Mouse (Mus musculus): ENCODE measurements at regions not wholly inside any gene's neighbourhood (a gene's known extent, or its start where the extent isn't known, plus 50 kb on each side); places are given as distances from the start of the nearest gene placed in this dataset.

DNA sequence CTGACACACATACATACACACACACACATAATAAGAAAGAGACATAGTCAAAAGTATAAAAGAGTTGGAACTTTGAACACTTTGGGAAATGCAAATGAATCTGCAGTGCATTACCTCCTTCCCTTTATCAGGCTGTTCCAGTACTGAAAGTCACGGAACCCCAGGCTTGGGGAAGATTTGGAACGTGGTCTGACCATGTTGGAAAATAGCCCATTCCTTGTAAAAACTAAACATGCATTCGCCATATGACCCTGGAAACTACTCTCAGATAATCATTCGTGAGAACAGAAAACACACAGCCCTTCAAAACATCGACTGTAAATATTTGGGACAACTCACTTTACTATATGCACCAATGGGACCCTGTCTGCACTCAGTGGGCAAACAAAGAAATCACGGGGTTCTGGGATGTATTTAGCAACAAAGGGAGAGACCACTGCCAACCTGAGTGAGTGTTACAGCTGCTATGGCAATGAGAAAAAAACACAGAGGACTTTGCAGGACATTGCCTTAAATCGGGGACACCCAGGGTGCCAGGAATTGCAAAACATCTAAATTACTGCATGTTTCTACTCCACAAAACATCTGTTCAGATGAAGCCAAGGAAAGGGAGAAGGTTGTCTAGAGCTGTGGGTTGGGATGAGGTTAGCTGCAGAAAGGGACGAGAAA, 238.3 kb downstream of the Abcc12 start:
- H3K4me2 ChIP-seq (ENCODE audit: low read depth) = no peak overlapping the region
- H3K4me3 ChIP-seq (ENCODE audit: low read depth, low read length) = no peak overlapping the region
- WGBS = 76% methylated on average over 8 of the region's 8 CpGs
- H3K27ac ChIP-seq (ENCODE audit: low read depth, low read length) = no peak overlapping the region
- DNase-seq (ENCODE audit: low spot score) (no peak), ATAC-seq (ENCODE audit: insufficient read depth, low FRiP score, low TSS enrichment) (no peak)
- no peaks in the 10 kb centered on the region for H3K36me3 ChIP-seq (ENCODE audit: control insufficient read depth, insufficient read depth, low read length)
- H3K9ac ChIP-seq (ENCODE audit: low read length) = no peak overlapping the region
- no peaks in the 10 kb centered on the region for H3K27me3 ChIP-seq (ENCODE audit: control insufficient read depth, insufficient read depth, low read length)
- no peaks in the 10 kb centered on the region for H3K9me3 ChIP-seq (ENCODE audit: control insufficient read depth, low read length)
- H3K4me1 ChIP-seq (ENCODE audit: control insufficient read depth, insufficient read depth, low read length) = no peaks in the 10 kb centered on the region

DNA sequence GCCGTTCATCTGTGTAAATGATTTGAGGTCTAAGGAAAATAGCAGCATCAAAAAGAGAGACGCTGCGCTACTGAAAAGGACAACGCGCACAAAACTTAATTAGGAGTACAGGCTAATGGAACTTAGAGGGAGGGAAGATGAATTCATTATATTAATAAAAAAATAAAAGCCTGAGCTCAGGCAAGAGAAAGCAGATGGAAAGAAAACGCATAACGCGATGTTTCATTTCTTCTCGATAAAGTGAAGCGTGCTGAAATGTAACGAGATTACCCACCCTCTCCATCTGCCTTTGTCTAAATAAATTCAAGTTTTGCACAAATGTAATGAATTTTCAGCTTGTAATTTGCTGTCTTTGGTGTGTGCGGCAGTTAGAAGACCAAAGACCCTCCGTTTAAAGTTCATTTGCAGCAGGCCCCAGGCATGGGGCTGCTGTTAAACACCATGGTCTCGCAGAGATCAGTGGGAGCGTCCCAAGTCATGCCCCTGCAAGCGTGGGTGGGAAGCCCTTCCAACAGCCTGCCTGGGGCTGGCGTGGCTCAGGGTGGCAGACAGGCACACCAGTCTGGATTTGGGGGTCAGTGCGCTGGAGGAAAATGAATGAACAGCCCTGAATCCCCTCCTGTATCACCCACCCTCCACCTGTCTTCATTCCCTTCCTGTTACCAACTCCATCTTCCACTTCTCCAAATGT, 241.8 kb downstream of the Abcc12 start:
- Histone ChIP-seq H3K4me2 (ENCODE audit: low read depth) (no peak overlapping the region), H3K9me3 (ENCODE audit: control insufficient read depth, low read length) (no peaks in the 10 kb centered on the region), H3K4me1 (ENCODE audit: control insufficient read depth, insufficient read depth, low read length) (no peaks in the 10 kb centered on the region), H3K9ac (ENCODE audit: low read length) (no peak overlapping the region), H3K36me3 (ENCODE audit: control insufficient read depth, insufficient read depth, low read length) (no peaks in the 10 kb centered on the region), H3K27me3 (ENCODE audit: control insufficient read depth, insufficient read depth, low read length) (no peaks in the 10 kb centered on the region), H3K27ac (ENCODE audit: low read depth, low read length) (no peak overlapping the region), H3K4me3 (ENCODE audit: low read depth, low read length) (no peak overlapping the region)
- DNase-seq (ENCODE audit: low spot score) (no peak), ATAC-seq (ENCODE audit: insufficient read depth, low FRiP score, low TSS enrichment) (no peak)
- 88% methylated on average over 18 of the region's 18 CpGs for WGBS

DNA sequence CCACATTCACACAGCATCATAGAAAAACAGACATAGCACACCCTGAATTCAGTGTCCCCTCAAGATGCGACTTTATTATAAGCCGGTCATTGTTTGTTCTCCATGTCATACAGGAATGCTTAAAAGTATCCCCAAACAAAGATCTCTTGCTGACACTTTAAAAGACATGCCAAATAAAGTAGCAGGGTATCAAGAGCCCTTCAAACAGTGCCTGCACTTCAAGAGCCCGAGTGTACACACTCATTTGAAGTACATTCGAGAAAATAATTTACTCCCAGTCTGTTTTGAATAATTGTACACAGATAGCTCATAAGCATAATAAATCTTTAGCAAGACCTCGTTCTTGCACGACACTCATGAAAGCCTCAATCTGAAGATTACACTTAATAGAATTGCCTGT, 249.1 kb downstream of the Abcc12 start:
- H3K9ac ChIP-seq (ENCODE audit: low read length) = no peak overlapping the region
- no peaks in the 10 kb centered on the region for H3K4me1 ChIP-seq (ENCODE audit: control insufficient read depth, insufficient read depth, low read length)
- no peaks in the 10 kb centered on the region for H3K27me3 ChIP-seq (ENCODE audit: control insufficient read depth, insufficient read depth, low read length)
- WGBS = 85% methylated on average over 6 of the region's 6 CpGs
- no peak overlapping the region for H3K27ac ChIP-seq (ENCODE audit: low read depth, low read length)
- no peaks in the 10 kb centered on the region for H3K9me3 ChIP-seq (ENCODE audit: control insufficient read depth, low read length)
- no peaks in the 10 kb centered on the region for H3K36me3 ChIP-seq (ENCODE audit: control insufficient read depth, insufficient read depth, low read length)
- H3K4me2 ChIP-seq (ENCODE audit: low read depth) = no peak overlapping the region
- DNase-seq (ENCODE audit: low spot score) = no peak
- no peak for ATAC-seq (ENCODE audit: insufficient read depth, low FRiP score, low TSS enrichment)
- no peak overlapping the region for H3K4me3 ChIP-seq (ENCODE audit: low read depth, low read length)

DNA sequence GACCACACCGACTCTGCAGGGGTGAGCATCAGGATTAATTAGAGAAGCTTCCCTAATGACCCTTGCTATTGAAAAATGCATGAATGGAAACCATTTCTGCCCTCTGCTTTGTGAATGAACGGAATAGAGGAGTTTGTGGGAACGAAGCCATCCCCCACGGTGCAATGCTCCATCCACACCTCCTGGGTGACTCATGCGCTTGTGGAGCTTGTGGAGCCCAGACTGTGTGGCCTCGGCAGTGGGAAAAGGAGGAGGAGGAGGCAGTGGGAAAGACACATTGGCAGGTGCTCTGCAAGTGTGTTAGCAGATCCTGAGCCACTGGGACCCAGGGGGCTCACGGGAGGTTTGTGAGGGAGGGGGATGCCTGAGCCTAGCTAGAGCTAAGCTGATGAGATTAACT, 251.9 kb downstream of the Abcc12 start:
- DNase-seq (ENCODE audit: low spot score) = peak; percentile 31
- Histone ChIP-seq H3K4me1 (ENCODE audit: control insufficient read depth, insufficient read depth, low read length) (0 out of 2 replicates have a peak, but pooled peaks cover 3% of the 10 kb centered on the region), H3K27me3 (ENCODE audit: control insufficient read depth, insufficient read depth, low read length) (no peaks in the 10 kb centered on the region), H3K36me3 (ENCODE audit: control insufficient read depth, insufficient read depth, low read length) (no peaks in the 10 kb centered on the region), H3K27ac (ENCODE audit: low read depth, low read length) (no peak overlapping the region), H3K9ac (ENCODE audit: low read length) (no peak overlapping the region), H3K4me2 (ENCODE audit: low read depth) (no peak overlapping the region), H3K4me3 (ENCODE audit: low read depth, low read length) (no peak overlapping the region), H3K9me3 (ENCODE audit: control insufficient read depth, low read length) (no peaks in the 10 kb centered on the region)
- WGBS = 49% methylated on average over 7 of the region's 7 CpGs
- no peak for ATAC-seq (ENCODE audit: insufficient read depth, low FRiP score, low TSS enrichment)

DNA sequence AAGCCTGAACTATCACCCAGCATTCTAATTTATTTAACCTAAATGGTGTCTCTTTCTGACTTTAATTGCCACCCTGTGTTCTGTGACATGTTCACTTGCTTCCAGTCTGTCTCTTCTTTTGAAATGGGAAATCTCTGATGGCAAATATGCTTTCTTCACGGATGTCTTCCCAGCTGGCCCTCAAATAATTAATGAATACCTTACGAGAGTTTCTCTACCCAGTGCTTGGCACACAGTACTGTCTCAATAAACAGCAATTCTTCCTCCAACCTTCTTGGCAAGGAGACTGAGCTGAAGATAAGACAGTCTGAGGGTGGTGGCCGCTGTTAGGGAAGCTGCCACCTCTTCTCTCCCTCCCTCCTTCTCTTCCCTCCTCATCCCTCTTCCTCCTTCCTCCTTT, 252.5 kb downstream of the Abcc12 start:
- 82% methylated on average over 3 of the region's 3 CpGs for WGBS
- no peak overlapping the region for H3K4me3 ChIP-seq (ENCODE audit: low read depth, low read length)
- ATAC-seq (ENCODE audit: insufficient read depth, low FRiP score, low TSS enrichment) (no peak), DNase-seq (ENCODE audit: low spot score) (no peak)
- H3K9me3 ChIP-seq (ENCODE audit: control insufficient read depth, low read length) = no peaks in the 10 kb centered on the region
- no peak overlapping the region for H3K4me2 ChIP-seq (ENCODE audit: low read depth)
- no peaks in the 10 kb centered on the region for H3K27me3 ChIP-seq (ENCODE audit: control insufficient read depth, insufficient read depth, low read length)
- H3K4me1 ChIP-seq (ENCODE audit: control insufficient read depth, insufficient read depth, low read length) = 0 out of 2 replicates have a peak, but pooled peaks cover 3% of the 10 kb centered on the region
- H3K27ac ChIP-seq (ENCODE audit: low read depth, low read length) = no peak overlapping the region
- H3K9ac ChIP-seq (ENCODE audit: low read length) = no peak overlapping the region
- H3K36me3 ChIP-seq (ENCODE audit: control insufficient read depth, insufficient read depth, low read length) = no peaks in the 10 kb centered on the region

DNA sequence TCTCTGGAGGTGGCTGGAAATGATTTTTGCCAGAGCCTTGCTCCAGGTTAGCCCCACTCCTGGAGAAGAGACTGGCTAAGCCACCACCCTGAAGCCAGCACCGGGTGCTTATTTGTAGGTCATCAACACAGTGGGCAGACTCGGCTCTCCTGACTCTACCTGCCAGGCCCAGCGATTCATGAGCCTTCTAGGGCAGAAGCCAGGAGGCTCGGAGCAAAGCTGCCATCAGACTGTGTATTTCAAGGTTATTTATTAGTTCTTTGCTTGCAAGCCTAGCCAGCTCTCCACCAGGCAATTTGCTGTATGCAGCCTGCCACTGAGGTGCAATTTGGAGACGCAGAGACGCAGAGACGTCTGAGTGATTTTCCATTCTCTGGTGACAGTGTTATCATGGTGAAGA, 255.4 kb downstream of the Abcc12 start:
- WGBS = 62% methylated on average over 7 of the region's 7 CpGs
- H3K36me3 ChIP-seq (ENCODE audit: control insufficient read depth, insufficient read depth, low read length) = no peaks in the 10 kb centered on the region
- H3K27me3 ChIP-seq (ENCODE audit: control insufficient read depth, insufficient read depth, low read length) = no peaks in the 10 kb centered on the region
- no peak overlapping the region for H3K4me2 ChIP-seq (ENCODE audit: low read depth)
- DNase-seq (ENCODE audit: low spot score) (no peak), ATAC-seq (ENCODE audit: insufficient read depth, low FRiP score, low TSS enrichment) (no peak)
- peak overlapping the region; percentile 49; the same call in 1 of the 2 replicates for H3K27ac ChIP-seq (ENCODE audit: low read depth, low read length)
- H3K4me1 ChIP-seq (ENCODE audit: control insufficient read depth, insufficient read depth, low read length) = 0 out of 2 replicates have a peak, but pooled peaks cover 3% of the 10 kb centered on the region
- H3K4me3 ChIP-seq (ENCODE audit: low read depth, low read length) = no peak overlapping the region
- H3K9ac ChIP-seq (ENCODE audit: low read length) = no peak overlapping the region
- H3K9me3 ChIP-seq (ENCODE audit: control insufficient read depth, low read length) = no peaks in the 10 kb centered on the region

DNA sequence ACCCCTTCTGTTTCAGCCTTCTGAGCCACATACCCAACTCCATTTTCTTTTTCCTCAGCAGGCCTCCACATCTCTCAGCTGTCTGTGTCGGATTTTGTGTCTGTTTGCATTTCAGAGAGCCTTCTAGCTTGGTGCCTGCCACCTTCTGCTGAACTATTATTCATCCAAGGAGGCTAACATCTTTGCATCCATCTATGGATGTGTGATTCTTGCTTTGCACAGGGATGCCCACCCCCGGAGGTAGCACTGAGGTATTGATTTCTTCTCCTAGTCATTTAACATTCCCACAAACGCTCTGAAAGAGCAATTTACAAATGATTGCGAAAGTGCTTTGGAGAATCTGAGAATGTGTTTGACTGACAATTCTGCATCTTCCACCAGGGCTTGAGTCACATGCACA, 255.9 kb downstream of the Abcc12 start:
- Histone ChIP-seq H3K4me3 (ENCODE audit: low read depth, low read length) (no peak overlapping the region), H3K4me2 (ENCODE audit: low read depth) (no peak overlapping the region), H3K4me1 (ENCODE audit: control insufficient read depth, insufficient read depth, low read length) (0 out of 2 replicates have a peak, but pooled peaks cover 3% of the 10 kb centered on the region), H3K9ac (ENCODE audit: low read length) (no peak overlapping the region), H3K27me3 (ENCODE audit: control insufficient read depth, insufficient read depth, low read length) (no peaks in the 10 kb centered on the region), H3K27ac (ENCODE audit: low read depth, low read length) (no peak overlapping the region), H3K36me3 (ENCODE audit: control insufficient read depth, insufficient read depth, low read length) (no peaks in the 10 kb centered on the region), H3K9me3 (ENCODE audit: control insufficient read depth, low read length) (no peaks in the 10 kb centered on the region)
- ATAC-seq (ENCODE audit: insufficient read depth, low FRiP score, low TSS enrichment) (no peak), DNase-seq (ENCODE audit: low spot score) (no peak)
- 63% methylated on average over 4 of the region's 4 CpGs for WGBS

DNA sequence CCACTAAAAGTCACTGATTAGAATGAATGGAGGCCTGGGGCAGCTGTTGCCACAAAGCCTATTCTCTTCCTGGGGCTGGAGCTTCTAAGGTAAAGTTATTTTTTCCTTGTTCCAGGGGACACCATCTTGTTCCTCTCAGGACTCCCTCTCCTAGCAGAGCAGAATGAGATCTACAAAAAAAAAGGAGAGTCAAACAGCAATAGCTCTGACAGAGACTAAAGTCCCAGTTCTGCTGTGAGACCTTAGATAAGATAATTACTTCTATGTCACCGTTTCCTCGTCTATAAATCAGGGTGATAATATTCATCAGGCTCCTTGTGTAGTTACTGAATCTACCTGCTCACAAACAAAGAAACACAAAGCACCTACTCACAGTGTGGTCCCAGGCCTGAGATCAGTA, 256.7 kb downstream of the Abcc12 start:
- Histone ChIP-seq H3K27ac (ENCODE audit: low read depth, low read length) (no peak overlapping the region), H3K36me3 (ENCODE audit: control insufficient read depth, insufficient read depth, low read length) (no peaks in the 10 kb centered on the region), H3K4me1 (ENCODE audit: control insufficient read depth, insufficient read depth, low read length) (0 out of 2 replicates have a peak, but pooled peaks cover 3% of the 10 kb centered on the region), H3K9me3 (ENCODE audit: control insufficient read depth, low read length) (no peaks in the 10 kb centered on the region), H3K9ac (ENCODE audit: low read length) (no peak overlapping the region), H3K4me3 (ENCODE audit: low read depth, low read length) (no peak overlapping the region), H3K27me3 (ENCODE audit: control insufficient read depth, insufficient read depth, low read length) (no peaks in the 10 kb centered on the region), H3K4me2 (ENCODE audit: low read depth) (no peak overlapping the region)
- DNase-seq (ENCODE audit: low spot score) = no peak
- WGBS = 76% methylated on average over 2 of the region's 2 CpGs
- no peak for ATAC-seq (ENCODE audit: insufficient read depth, low FRiP score, low TSS enrichment)

DNA sequence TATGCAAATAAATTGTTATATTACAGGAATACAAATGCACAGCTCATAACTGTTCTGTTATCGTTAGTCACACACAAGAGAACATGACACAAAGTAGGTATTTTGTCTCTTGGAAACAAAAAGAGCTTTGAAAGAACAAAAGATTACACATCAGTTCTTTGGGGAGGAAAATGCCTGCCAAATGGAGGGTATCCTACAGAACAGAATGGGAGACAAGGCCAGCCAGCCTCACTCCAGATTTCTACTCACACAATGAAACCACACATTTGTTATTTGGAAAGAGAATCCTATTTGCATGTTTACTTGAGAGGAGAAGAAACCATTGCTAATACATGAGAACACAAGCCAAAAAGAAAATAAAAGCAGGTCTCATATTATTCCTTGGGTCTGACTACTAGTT, 258.0 kb downstream of the Abcc12 start:
- H3K4me3 ChIP-seq (ENCODE audit: low read depth, low read length) = no peak overlapping the region
- no peak for DNase-seq (ENCODE audit: low spot score)
- 0 out of 2 replicates have a peak, but pooled peaks cover 3% of the 10 kb centered on the region for H3K4me1 ChIP-seq (ENCODE audit: control insufficient read depth, insufficient read depth, low read length)
- no peaks in the 10 kb centered on the region for H3K9me3 ChIP-seq (ENCODE audit: control insufficient read depth, low read length)
- H3K27ac ChIP-seq (ENCODE audit: low read depth, low read length) = no peak overlapping the region
- no peak overlapping the region for H3K9ac ChIP-seq (ENCODE audit: low read length)
- H3K4me2 ChIP-seq (ENCODE audit: low read depth) = no peak overlapping the region
- 76% methylated on average over 1 of the region's 1 CpGs for WGBS
- no peaks in the 10 kb centered on the region for H3K27me3 ChIP-seq (ENCODE audit: control insufficient read depth, insufficient read depth, low read length)
- ATAC-seq (ENCODE audit: insufficient read depth, low FRiP score, low TSS enrichment) = no peak
- no peaks in the 10 kb centered on the region for H3K36me3 ChIP-seq (ENCODE audit: control insufficient read depth, insufficient read depth, low read length)

All from neural tube, embryonic 11.5 days (tissue).